Mouse (Mus musculus): Measurements from ENCODE around the gene Vmn2r106. TPM values are rescaled to one million over a fixed set of nuclear protein-coding genes. Genes with fewer than 3 reads are reported as not detected.

Vmn2r106 gene
- polyA plus RNA-seq (2015; fragmentation: Nextera tagmentation; extraction: Ambion mirVana), result not detected in 2 replicates

DNA sequence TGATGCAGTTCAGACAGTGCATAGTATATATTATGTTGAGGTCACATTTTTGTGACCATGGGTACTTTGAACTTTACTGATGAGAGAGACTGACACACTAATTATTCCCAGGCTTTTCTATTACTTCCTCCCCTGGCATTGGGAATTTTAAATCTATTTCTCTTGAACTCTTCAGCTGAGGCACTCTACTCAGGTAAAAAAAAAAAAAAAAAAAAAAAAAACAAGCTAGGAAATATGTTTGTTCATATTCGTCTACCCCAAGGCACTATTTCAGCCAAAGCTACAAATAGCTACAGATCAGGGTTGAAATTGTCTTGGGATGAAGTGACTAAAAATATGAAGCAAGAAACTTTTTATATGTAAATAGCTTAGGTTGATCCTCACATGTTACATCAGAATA lies at the start of gene Vmn2r106:
Vmn2r106 (minus strand) TSS at position 101 of the 400 bp plus-strand sequence.
- H3K4me3 ChIP-seq, result no peak within 1 kb of the TSS
- no peaks in the 10 kb centered on the region for H3K36me3 ChIP-seq
- 73% methylated on average over 1 of the region's 1 CpGs for WGBS
- H3K27ac ChIP-seq, result no peak within 1 kb of the TSS
- no peak within 1 kb of the TSS for H3K9ac ChIP-seq
- ATAC-seq (ENCODE audit: low FRiP score), result no peak
- no peak within 1 kb of the TSS for H3K4me2 ChIP-seq
- no peaks in the 10 kb centered on the region for H3K9me3 ChIP-seq
- no peaks in the 10 kb centered on the region for H3K4me1 ChIP-seq (replicated peaks)
- no peaks in the 10 kb centered on the region for H3K27me3 ChIP-seq

- H3K4me1 ChIP-seq (replicated peaks), result no peaks in the 10 kb centered on the region
- 86% methylated on average over 1 of the region's 1 CpGs for WGBS
- no peak overlapping the region for H3K4me3 ChIP-seq
- 0 out of 2 replicates have a peak, but pooled peaks cover 7% of the 10 kb centered on the region for H3K9me3 ChIP-seq
- H3K27me3 ChIP-seq, result no peaks in the 10 kb centered on the region
- no peak overlapping the region for H3K4me2 ChIP-seq
- no peaks in the 10 kb centered on the region for H3K36me3 ChIP-seq
- no peak for ATAC-seq (ENCODE audit: low FRiP score)
- H3K27ac ChIP-seq, result no peak overlapping the region
- H3K9ac ChIP-seq, result no peak overlapping the region
These were observed 20.4 kb upstream of the Vmn2r106 start for GRCm38 (mm10) chr17:20305790-20306189.

GRCm38 (mm10) chr17:20286906-20287305 lies 1.6 kb upstream of the Vmn2r106 start:
- Histone ChIP-seq H3K27ac (no peak overlapping the region), H3K4me3 (no peak overlapping the region), H3K9me3 (no peaks in the 10 kb centered on the region), H3K27me3 (no peaks in the 10 kb centered on the region), H3K4me1 (replicated peaks) (no peaks in the 10 kb centered on the region), H3K4me2 (no peak overlapping the region), H3K9ac (no peak overlapping the region), H3K36me3 (no peaks in the 10 kb centered on the region)
- ATAC-seq (ENCODE audit: low FRiP score), result no peak

- no peak overlapping the region for H3K4me2 ChIP-seq
- WGBS, result 81% methylated on average over 4 of the region's 4 CpGs
These were observed 29.8 kb downstream of the Vmn2r106 start for GRCm38 (mm10) chr17:20255522-20255921.

GRCm38 (mm10) chr17:20234952-20235351 lies 50.4 kb downstream of the Vmn2r106 start, which contains the start of gene Vmn2r105:
Gene Vmn2r105 (minus strand): TSS chr17:20235052.
- H3K27me3 ChIP-seq, result no peaks in the 10 kb centered on the region
- H3K4me3 ChIP-seq, result no peak within 1 kb of the TSS
- peaks cover 7% of the 10 kb centered on the region; the same call in 1 of the 2 replicates for H3K9me3 ChIP-seq
- H3K9ac ChIP-seq, result no peak within 1 kb of the TSS
- H3K4me2 ChIP-seq, result no peak within 1 kb of the TSS
- H3K36me3 ChIP-seq, result no peaks in the 10 kb centered on the region
- no peaks in the 10 kb centered on the region for H3K4me1 ChIP-seq (replicated peaks)
- no peak for ATAC-seq (ENCODE audit: low FRiP score)
- H3K27ac ChIP-seq, result no peak within 1 kb of the TSS
- 80% methylated on average over 2 of the region's 2 CpGs for WGBS

More at GRCm38 (mm10) chr17:20255522-20255921, 29.8 kb downstream of the Vmn2r106 start:
- no peaks in the 10 kb centered on the region for H3K4me1 ChIP-seq (replicated peaks)
- no peak overlapping the region for H3K27ac ChIP-seq
- H3K36me3 ChIP-seq, result no peaks in the 10 kb centered on the region
- no peak overlapping the region for H3K9ac ChIP-seq
- no peak overlapping the region for H3K4me3 ChIP-seq
- no peaks in the 10 kb centered on the region for H3K27me3 ChIP-seq
- peaks cover 30% of the 10 kb centered on the region for H3K9me3 ChIP-seq
- ATAC-seq (ENCODE audit: low FRiP score), result no peak

Other genes with a start within 250 kb of the Vmn2r106 start
- gene Vmn2r104, start 237.2 kb downstream of the Vmn2r106 start, polyA plus RNA-seq (2015; fragmentation: Nextera tagmentation; extraction: Ambion mirVana), result not detected in 2 replicates
- gene Fpr-rs7, start 171.3 kb downstream of the Vmn2r106 start, polyA plus RNA-seq (2015; fragmentation: Nextera tagmentation; extraction: Ambion mirVana), result not detected in 2 replicates
- not detected in 2 replicates for gene Fpr-rs6, start 102.5 kb downstream of the Vmn2r106 start, polyA plus RNA-seq (2015; fragmentation: Nextera tagmentation; extraction: Ambion mirVana)
- not detected in 2 replicates for gene Vmn2r105, start 50.5 kb downstream of the Vmn2r106 start, polyA plus RNA-seq (2015; fragmentation: Nextera tagmentation; extraction: Ambion mirVana)
- not detected in 2 replicates for gene Vmn2r107, start 59.7 kb upstream of the Vmn2r106 start, polyA plus RNA-seq (2015; fragmentation: Nextera tagmentation; extraction: Ambion mirVana)
- not detected in 2 replicates for gene Vmn1r224, start 128.6 kb upstream of the Vmn2r106 start, polyA plus RNA-seq (2015; fragmentation: Nextera tagmentation; extraction: Ambion mirVana)
- not detected in 2 replicates for gene Vmn2r108, start 195.8 kb upstream of the Vmn2r106 start, polyA plus RNA-seq (2015; fragmentation: Nextera tagmentation; extraction: Ambion mirVana)
- gene Vmn1r225, start 212.6 kb upstream of the Vmn2r106 start, polyA plus RNA-seq (2015; fragmentation: Nextera tagmentation; extraction: Ambion mirVana), result not detected in 2 replicates